Mouse (Mus musculus) fibroblast of lung, adult 2 months (primary cell): ENCODE measurements around the gene Olfr51.
"Not testable (repeated sequence)": the region's sequence is repeated elsewhere in the genome, so short reads cannot be mapped to it uniquely, and the experiment has no call there.

Source experiments
- DNase-seq: peaks from one replicate; pipeline ENCODE4 v3.0.0-alpha.2; 2011; ENCODE audit warnings: low read depth

The Olfr51 gene

DNA sequence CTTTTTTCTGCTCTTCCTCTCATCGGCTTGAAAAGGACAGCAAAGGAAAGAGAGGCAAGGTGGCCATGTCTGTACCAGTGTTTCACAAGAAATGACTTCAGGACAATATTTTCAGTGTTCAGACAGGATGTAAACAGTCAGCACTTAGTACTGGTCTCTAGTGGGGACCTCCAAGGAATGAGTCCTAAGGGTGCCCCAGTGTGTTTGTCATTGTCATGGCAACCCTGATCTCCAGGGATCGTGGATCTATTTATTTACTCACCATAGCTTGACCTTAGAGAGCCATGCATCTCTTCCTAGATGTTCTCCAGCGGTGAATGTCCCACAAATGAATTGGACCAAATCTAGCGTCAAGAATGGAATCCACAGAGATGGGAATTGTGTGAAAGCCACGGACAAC lies at the start of gene Olfr51:
Gene Olfr51, plus strand, starts transcription at position 301 of the 400 bp plus-strand sequence.
- no peak for DNase-seq

DNA sequence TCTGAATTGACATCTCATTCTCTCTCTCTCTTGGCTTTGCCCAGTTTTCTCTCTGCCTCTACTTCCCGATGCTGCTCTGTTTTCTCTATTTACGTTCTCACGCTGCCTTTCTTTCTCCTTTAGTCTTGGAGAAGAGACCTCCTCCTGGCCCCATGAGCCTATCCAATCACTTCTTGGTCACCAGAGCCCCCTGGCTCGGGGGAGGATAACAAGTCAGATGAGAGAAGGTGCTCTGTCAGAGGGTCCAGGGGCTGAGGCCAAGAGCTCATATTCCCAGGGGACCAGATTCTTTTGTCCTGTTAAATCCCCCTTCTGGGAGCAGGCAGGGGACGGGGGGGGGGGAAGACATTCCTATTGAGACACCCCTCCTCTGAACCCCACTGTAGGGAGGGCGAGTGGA lies 49.7 kb upstream of the Olfr51 start, which contains the start of gene Prop1:
Gene Prop1, minus strand, starts transcription at position 101 of the 400 bp plus-strand sequence.
- DNase-seq = no peak

DNA sequence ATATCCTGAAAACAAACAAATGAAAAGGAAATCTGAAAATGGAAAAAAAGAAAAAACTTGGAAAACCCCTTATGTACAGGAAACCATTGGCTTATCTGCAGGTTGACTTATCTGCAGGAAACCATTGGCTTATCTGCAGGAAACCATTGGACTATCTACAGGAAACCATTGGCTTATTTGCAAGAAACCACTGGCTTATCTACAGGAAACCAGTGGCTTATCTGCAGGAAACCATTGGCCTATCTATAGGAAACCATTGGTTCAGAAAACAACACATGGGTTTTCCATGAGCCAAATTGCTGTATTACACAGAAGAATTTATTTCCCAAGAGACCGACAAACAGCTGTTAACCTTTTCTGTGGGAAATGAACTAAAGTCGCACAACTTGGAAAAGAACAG lies 38.5 kb upstream of the Olfr51 start:
- no peak for DNase-seq

DNA sequence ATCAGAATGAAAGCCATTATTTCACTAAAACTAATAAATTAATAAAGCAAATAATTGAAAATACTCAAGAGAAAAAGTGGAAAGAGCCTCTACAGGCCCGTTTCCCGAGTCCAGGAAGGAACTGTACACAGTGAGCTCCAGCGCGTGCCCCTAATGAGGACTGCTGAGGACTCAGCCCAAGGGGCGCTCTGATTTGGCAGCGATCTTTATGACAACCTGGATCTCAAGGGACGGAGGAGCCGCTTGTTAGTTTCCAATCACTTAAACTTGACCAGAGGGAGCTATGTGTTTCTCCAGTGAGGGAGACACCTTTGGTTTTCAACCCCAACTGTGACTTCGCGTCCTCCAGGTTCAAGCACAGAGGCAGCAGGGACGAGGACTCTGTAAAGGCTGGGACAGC lies 37.2 kb upstream of the Olfr51 start, which contains the start of gene Olfr1378:
Gene Olfr1378, plus strand, starts transcription at position 301 of the 400 bp plus-strand sequence.
- no peak for DNase-seq

DNA sequence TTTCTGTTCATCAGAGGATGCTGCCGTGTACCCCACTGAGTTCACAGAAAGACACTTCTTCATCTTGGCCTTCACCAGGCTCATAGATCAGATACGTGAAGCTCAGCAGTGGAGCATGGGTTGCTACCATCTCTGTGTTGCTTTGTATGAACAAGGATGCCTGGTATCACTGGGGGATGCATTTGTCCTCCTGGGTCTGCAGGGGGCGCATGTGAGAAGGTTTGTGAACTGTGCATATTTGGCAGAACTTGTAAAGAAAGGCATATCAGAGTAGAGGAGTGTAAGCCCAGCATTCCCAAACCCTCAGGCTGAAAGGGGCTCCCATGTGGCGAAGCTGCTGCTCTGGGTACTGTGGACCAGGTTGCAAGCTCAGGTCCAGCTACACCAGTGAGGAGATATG lies 26.2 kb upstream of the Olfr51 start:
- no peak for DNase-seq

- DNase-seq = no peak
Observed at GRCm38 (mm10) chr11:50981667-50982066, 21.7 kb upstream of the Olfr51 start, which contains the start of gene Olfr1377. Olfr1377 (plus strand) TSS chr11:50981967.

- DNase-seq = no peak
Observed at GRCm38 (mm10) chr11:51011821-51012220, 8.4 kb downstream of the Olfr51 start.

- no peak for DNase-seq
Observed at GRCm38 (mm10) chr11:51013936-51014335, 10.5 kb downstream of the Olfr51 start, which contains the start of gene Olfr54. Olfr54 (plus strand) TSS chr11:51014236.

DNA sequence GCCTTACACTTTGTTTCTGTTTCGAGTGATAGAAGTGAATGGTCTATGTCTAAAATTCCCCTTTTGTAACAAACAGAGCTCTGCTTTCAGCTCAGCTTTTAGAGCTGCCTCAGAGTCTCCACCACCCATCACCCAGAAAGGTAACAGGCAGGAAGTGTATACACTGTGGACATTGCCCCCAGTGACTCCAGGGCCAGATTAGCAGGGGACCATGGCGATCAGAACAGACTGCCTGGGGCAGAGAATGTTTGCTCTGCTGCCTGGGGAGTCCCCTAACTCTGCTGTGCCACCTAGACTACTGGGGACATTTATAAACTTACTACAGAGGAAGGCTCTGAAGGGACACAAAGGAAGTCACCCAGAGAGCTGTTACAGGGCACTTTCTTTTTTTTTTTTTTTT lies 12.9 kb downstream of the Olfr51 start:
- DNase-seq = no peak

DNA sequence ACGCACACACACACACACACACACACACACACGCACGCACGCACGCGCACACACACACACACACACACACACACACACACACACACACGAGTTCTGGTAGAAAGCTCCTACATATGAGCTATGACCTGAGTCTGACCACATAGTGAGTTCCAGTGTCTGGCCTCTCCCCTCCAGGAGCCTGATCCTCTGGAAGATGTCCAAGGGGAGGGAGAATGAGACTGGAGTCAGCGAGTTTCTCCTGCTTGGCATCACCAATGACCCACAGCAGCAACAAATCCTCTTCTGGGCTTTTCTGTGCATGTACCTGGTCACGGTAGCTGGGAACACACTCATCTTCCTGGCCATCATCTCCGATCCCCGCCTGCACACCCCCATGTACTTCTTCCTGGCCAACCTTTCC lies 23.4 kb downstream of the Olfr51 start:
- not testable (repeated sequence) for DNase-seq

- DNase-seq = not testable (repeated sequence)
Observed at GRCm38 (mm10) chr11:51029381-51029780, 26.0 kb downstream of the Olfr51 start.

GRCm38 (mm10) chr11:51030225-51030624 lies 26.8 kb downstream of the Olfr51 start:
- DNase-seq = no peak

DNA sequence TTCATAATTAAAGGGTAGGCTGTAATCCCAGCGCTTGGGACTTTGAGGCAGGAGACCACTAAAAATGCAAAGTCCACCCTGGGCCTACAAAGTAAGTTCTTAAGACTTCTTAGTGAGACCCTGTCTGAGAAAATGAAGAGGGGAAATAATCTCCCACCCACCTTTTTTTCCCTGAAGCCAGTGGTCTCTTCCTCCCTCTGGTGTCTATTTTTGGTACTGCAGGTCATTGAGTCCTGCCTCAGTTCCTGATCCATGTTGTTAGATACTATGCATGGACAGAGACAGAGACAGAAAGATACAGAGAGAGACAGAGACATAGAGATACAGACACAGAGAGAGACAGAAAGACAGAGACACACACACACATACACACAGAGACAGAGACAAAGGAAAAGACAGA lies 29.5 kb downstream of the Olfr51 start:
- DNase-seq = no peak

GRCm38 (mm10) chr11:51034141-51034540 lies 30.7 kb downstream of the Olfr51 start:
- DNase-seq = not testable (repeated sequence)

DNA sequence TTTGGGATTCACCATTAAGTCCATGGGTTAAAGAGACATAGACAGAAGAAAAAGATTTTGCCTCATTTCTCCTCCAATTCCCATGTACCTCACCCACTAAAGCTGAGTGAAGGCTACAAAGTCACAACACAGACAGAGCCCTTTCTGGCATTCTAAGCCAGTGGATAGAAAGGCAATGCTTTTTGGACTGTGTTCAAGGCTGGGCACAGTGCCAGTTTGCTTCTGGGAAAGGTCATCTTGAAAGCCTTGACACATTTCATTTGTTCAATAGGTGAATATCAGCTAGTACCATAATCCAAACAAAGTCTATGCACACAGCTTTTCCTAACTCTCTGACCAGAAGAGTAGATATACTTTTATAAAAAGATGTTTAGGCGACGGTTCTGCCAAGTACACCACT lies 32.6 kb downstream of the Olfr51 start:
- no peak for DNase-seq

DNA sequence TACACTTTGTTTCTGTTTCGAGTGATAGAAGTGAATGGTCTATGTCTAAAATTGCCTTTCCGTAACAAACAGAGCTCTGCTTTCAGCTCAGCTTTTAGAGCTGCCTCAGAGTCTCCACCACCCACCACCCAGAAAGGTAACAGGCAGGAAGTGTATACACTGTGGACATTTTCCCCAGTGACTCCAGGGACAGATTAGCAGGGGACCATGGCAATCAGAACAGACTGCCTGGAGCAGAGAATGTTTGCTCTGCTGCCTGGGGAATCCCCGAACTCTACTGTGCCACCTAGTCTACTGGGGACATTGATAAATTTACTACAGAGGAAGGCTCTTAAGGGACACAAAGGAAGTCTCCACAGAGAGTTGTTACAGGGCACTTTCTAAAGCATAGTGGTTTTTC lies 41.4 kb downstream of the Olfr51 start:
- DNase-seq = not testable (repeated sequence)

- not testable (repeated sequence) for DNase-seq
Observed at GRCm38 (mm10) chr11:51047809-51048208, 44.4 kb downstream of the Olfr51 start, which contains the start of gene Olfr1375. Olfr1375 (plus strand) TSS chr11:51048109.

DNA sequence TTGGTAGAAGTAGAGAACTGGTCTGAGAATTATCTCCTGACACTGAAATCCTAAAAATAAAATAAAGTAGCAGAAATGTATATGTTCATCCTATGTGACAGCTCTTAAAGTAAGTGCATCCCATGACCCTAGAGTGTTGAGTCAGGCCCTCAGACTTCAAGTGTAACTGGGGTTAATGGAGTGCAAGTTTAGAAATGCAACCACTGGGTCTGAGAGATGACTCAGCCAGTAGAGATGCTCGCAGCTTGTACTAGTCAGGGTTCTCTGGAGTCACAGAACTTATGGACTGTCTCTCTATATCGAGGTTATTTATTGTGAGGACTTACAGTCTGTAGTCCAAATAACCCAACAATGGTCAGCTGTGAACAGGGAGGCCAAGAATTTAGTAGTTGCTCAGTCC lies 48.3 kb downstream of the Olfr51 start:
- DNase-seq = no peak

DNA sequence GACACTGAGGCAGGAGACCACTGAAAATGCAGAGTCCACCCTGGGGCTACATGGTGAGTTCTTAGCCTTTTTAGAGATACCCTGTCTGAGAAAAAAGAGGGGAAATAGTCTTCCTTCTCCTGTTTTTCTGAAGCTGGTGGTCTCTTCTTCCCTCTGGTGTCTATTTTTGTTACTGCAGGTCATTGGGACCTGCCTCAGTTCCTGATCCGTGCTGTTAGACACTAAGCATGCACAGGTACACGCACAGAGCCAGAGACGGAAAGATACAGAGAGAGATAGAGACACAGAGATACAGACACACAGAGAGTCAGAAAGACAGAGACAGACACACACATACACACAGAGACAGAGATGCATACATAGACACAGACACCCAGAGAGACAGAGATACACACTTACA lies 49.8 kb downstream of the Olfr51 start:
- DNase-seq = no peak

- DNase-seq = peak; percentile 33
Observed at GRCm38 (mm10) chr11:51059151-51059571, 55.8 kb downstream of the Olfr51 start, which contains the start of gene Zfp354a. Zfp354a (plus strand) TSS chr11:51059257.
